Mouse (Mus musculus): Measurements from ENCODE around the gene Ier5l.
A peak's percentile ranks its signal among the peaks of the same experiment; 100 is the strongest.

Ier5l gene

GRCm38 (mm10) chr2:30441518-30442497, 32.2 kb downstream of the Ier5l start:
- peak; percentile 77 for DNase-seq

DNA sequence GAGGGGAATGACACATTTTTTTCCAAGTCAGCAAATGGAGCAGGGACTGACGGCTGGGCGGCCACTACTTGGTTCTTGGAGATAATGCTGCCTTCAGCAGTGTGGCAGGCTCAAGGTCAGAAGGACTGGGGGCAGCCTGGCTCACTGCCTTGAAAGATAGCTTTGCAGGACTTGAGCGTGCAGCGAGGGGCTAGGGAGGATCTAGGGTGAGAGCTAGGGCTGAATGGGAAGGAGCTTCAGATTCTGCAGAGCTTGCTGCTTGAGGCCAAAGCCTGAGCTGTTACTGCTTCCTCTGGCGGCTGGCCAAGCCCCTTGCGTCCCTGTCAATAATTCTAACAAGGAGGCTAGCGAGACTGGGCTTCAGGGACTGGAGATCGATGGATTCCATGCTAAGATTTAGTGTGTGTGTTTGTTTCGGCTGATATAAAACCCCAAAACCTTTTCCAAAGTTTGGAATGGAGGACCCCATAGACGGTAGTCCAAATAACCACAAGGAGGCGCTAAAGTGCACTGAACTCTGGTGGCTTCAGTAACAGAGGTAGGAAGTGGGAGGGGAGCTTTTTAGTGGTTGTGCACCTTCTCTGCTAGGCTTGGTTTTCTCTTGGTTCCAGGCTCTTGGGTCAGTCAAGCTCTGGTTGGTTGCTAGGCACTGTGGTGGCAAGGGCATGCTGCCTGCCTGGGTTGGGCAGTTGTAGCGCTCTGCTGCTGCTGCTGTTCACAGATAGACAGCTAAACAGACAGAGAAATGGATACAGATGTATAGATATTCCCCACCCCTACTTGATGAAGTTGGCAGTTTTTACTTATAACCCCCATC, 33.1 kb downstream of the Ier5l start:
- DNase-seq = peak; percentile 79

DNA sequence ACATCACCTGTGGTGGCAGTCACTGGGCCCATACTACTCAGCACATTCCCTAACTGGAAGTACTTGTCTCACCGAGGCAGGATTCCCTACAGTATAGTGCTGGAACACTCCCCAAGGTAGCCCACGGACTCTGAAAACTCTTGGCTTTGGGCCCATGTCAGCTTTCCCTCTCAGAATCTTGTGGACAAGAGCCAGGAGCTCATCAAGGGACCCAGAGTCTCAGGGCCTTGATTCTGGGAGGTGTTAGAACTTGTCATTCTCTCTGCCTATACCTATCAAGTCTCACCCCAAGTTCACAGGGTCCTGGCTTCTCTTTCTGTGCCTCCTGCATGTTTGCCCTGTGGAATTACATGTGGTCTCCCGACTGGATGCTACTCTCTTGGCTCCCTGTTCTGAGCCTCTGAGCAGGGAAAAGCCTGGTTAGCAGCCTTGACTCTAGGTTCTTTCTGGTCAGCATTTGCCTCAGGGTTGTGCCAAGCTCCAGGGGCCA, 33.8 kb downstream of the Ier5l start:
- no peak for DNase-seq

DNA sequence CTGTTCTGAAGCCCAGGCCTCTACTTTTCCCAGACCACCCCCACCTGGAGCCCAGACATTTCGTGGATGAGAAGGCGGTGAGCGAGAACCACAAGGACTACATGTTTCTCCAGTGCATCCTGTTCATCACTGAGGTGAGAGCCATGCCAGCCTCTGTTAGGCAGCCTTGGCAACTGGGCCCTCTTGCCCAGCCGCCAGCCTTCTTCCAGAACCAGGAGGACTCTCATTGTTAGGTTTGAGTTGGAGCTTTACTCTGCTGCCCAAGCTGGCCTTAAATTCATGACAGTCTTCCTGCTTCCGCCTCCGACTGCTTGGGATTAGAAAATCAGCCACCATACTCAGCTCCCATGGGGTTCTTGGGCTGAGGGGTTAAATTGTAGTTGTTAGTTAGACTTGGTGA, 34.4 kb downstream of the Ier5l start:
- no peak for DNase-seq

DNA sequence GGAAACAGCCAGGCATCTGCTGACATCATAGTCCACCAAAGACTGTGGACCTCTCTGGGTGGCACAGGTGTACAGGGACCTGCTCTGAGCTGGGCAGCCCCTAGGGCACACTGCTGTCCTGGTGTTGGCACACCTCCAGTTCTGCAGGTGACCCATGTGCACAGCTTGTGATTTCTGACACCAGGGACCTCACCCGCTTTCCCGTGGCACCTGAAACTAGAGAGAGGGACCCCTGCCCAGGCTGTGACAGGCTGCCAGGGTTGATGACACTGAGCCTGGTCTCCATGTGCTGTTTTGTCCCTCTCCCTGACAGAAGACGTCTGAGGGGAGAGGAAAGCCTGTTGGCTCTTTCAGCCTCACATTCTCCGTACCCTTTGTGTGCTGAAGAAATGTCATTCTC, 36.2 kb downstream of the Ier5l start:
- no peak for DNase-seq

- DNase-seq = no peak
These were observed 37.2 kb downstream of the Ier5l start for GRCm38 (mm10) chr2:30436809-30437208.

- DNase-seq = peak; percentile 64
These were observed 37.9 kb downstream of the Ier5l start for GRCm38 (mm10) chr2:30436156-30436545.

GRCm38 (mm10) chr2:30435326-30436155, 38.5 kb downstream of the Ier5l start:
- peak; percentile 78 for DNase-seq

DNA sequence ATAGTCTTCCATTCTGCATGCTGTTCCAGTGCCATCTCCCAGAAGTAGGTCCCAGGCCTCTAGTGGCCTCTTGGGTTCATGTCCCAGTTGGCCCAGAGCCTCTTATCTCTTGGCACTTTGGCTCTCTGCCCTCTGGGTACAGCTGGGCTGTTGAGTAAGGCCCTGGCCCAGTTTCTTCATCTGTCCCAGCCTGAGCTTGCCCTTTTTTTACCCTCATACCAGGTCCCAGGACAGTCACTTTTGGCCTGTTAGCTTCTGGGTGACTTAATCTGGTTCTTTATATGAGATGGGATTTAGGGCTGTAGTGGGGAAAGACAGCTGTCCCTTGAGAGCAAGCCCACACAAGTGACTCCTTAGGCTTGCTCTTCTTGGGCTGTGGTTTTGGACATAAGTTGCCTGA, 44.9 kb downstream of the Ier5l start:
- peak; percentile 57 for DNase-seq
